Mouse (Mus musculus): ENCODE results near the gene Abtb1. TPM values are rescaled to one million over a fixed set of nuclear protein-coding genes. Genes with fewer than 3 reads are reported as not detected.

Abtb1 gene
- polyA plus RNA-seq, 1 experiment: 90.8 TPM

DNA sequence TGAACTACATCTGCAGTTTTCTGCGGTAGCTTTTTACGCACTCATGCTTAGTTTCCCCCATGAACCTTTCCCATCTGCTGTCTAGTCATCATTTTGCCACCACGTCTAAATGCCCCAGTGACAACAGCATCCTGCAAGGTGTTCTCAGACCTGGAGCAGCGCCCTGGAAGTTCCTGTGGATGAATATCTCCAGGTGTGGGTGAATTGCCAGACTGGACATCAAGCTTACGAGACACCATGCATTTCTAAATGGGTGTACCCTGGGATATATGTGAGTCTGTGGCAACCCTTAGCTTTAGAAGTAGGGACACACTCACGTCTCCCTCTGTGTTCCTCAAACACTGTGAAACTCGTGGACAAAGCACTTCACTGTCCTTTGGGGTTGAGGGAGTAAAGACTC, 41.6 kb downstream of the Abtb1 start:
- no peak for DNase-seq
- WGBS: 78% methylated on average over 7 of the region's 7 CpGs
- TF ChIP-seq CTCF (IDR thresholded peaks at IDR 0.05; ENCODE audit: insufficient read depth, low read length) (no peak), POLR2A (IDR thresholded peaks at IDR 0.05; ENCODE audit: borderline replicate concordance, extremely low read depth, low read depth, low read length) (no peak)
- Histone ChIP-seq H3K4me3 (replicated peaks; ENCODE audit: extremely low read depth, low read depth, low read length) (no peak overlapping the region), H3K4me1 (ENCODE audit: control insufficient read depth, insufficient read depth, low read length) (peaks cover 13% of the 10 kb centered on the region)

GRCm38 (mm10) chr6:88794561-88794971, 47.2 kb downstream of the Abtb1 start:
- Histone ChIP-seq H3K4me3 (replicated peaks; ENCODE audit: extremely low read depth, low read depth, low read length) (no peak overlapping the region), H3K4me1 (ENCODE audit: control insufficient read depth, insufficient read depth, low read length) (0 out of 2 replicates have a peak, but pooled peaks cover 3% of the 10 kb centered on the region)
- 40% methylated on average over 14 of the region's 14 CpGs for WGBS
- TF ChIP-seq POLR2A (IDR thresholded peaks at IDR 0.05; ENCODE audit: borderline replicate concordance, extremely low read depth, low read depth, low read length): no peak
- no peak for TF ChIP-seq CTCF (IDR thresholded peaks at IDR 0.05; ENCODE audit: insufficient read depth, low read length)
- DNase-seq: no peak

- DNase-seq: no peak
- 0 out of 2 replicates have a peak, but pooled peaks cover 3% of the 10 kb centered on the region for H3K4me1 ChIP-seq (ENCODE audit: control insufficient read depth, insufficient read depth, low read length)
- no peak overlapping the region for H3K4me3 ChIP-seq (replicated peaks; ENCODE audit: extremely low read depth, low read depth, low read length)
- TF ChIP-seq CTCF (IDR thresholded peaks at IDR 0.05; ENCODE audit: insufficient read depth, low read length): no peak
- no peak for TF ChIP-seq POLR2A (IDR thresholded peaks at IDR 0.05; ENCODE audit: borderline replicate concordance, extremely low read depth, low read depth, low read length)
- 88% methylated on average over 13 of the region's 13 CpGs for WGBS
Observed at GRCm38 (mm10) chr6:88793872-88794271, 47.9 kb downstream of the Abtb1 start.

DNA sequence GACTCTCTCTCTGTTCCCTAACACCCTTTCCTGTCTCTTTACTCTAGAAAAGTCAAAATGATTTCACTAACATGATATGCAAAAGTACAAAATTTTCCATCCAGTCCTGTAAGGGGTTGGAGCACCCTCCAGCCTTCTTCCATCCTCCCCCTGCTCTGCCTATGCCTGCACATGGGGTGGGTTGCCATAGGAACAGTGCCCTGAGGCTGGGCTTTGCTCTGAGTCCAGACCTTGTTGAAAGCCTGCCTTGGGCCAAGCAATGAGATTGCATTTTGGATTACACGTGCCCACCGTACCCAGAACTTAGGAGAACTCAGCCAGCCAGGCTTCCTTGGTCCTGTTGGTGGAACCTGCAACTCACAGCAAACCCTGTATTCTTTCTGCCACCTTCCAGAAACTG, 48.5 kb downstream of the Abtb1 start:
- WGBS: 58% methylated on average over 2 of the region's 2 CpGs
- Histone ChIP-seq H3K4me3 (replicated peaks; ENCODE audit: extremely low read depth, low read depth, low read length) (no peak overlapping the region), H3K4me1 (ENCODE audit: control insufficient read depth, insufficient read depth, low read length) (0 out of 2 replicates have a peak, but pooled peaks cover 3% of the 10 kb centered on the region)
- no peak for TF ChIP-seq CTCF (IDR thresholded peaks at IDR 0.05; ENCODE audit: insufficient read depth, low read length)
- no peak for TF ChIP-seq POLR2A (IDR thresholded peaks at IDR 0.05; ENCODE audit: borderline replicate concordance, extremely low read depth, low read depth, low read length)
- no peak for DNase-seq

- no peak for DNase-seq
- TF ChIP-seq CTCF (IDR thresholded peaks at IDR 0.05; ENCODE audit: insufficient read depth, low read length) (no peak), POLR2A (IDR thresholded peaks at IDR 0.05; ENCODE audit: borderline replicate concordance, extremely low read depth, low read depth, low read length) (no peak)
- Histone ChIP-seq H3K4me1 (ENCODE audit: control insufficient read depth, insufficient read depth, low read length) (peaks cover 8% of the 10 kb centered on the region), H3K4me3 (replicated peaks; ENCODE audit: extremely low read depth, low read depth, low read length) (no peak overlapping the region)
- WGBS: 46% methylated on average over 7 of the region's 7 CpGs
Observed at GRCm38 (mm10) chr6:88792147-88792691, 49.6 kb downstream of the Abtb1 start.

GRCm38 (mm10) chr6:88791299-88791698, 50.5 kb downstream of the Abtb1 start:
- peaks cover 17% of the 10 kb centered on the region for H3K4me1 ChIP-seq (ENCODE audit: control insufficient read depth, insufficient read depth, low read length)
- no peak overlapping the region for H3K4me3 ChIP-seq (replicated peaks; ENCODE audit: extremely low read depth, low read depth, low read length)
- TF ChIP-seq POLR2A (IDR thresholded peaks at IDR 0.05; ENCODE audit: borderline replicate concordance, extremely low read depth, low read depth, low read length) (no peak), CTCF (IDR thresholded peaks at IDR 0.05; ENCODE audit: insufficient read depth, low read length) (no peak)
- WGBS: 73% methylated on average over 9 of the region's 9 CpGs
- no peak for DNase-seq

- Histone ChIP-seq H3K4me1 (ENCODE audit: control insufficient read depth, insufficient read depth, low read length) (peaks cover 30% of the 10 kb centered on the region), H3K4me3 (replicated peaks; ENCODE audit: extremely low read depth, low read depth, low read length) (no peak overlapping the region)
- DNase-seq: no peak
- no peak for TF ChIP-seq CTCF (IDR thresholded peaks at IDR 0.05; ENCODE audit: insufficient read depth, low read length)
- no peak for TF ChIP-seq POLR2A (IDR thresholded peaks at IDR 0.05; ENCODE audit: borderline replicate concordance, extremely low read depth, low read depth, low read length)
- 89% methylated on average over 11 of the region's 11 CpGs for WGBS
Observed at GRCm38 (mm10) chr6:88788219-88788618, 53.6 kb downstream of the Abtb1 start.

DNA sequence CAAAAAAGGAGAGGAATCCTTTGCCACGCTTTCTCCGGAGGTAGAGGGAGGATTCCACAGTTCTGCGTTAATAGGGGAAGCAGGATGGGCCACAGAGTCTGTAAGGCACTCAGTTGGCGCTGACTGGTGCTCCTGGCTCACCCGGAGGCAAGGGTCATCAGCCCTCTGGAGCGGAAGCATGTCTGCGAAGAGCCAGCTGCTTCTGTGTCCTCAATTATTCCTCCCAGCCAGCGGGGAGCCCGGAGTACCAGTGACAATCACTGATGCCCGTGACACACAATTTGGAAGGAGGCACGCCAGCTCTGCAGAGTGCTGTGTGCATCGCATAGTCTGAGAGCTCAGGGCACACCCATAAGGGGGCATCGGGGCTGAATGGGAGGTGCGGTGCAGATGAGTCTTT, 54.3 kb downstream of the Abtb1 start:
- no peak overlapping the region for H3K4me3 ChIP-seq (replicated peaks; ENCODE audit: extremely low read depth, low read depth, low read length)

GRCm38 (mm10) chr6:88786732-88787445, 54.9 kb downstream of the Abtb1 start:
- TF ChIP-seq POLR2A (IDR thresholded peaks at IDR 0.05; ENCODE audit: borderline replicate concordance, extremely low read depth, low read depth, low read length) (no peak), CTCF (IDR thresholded peaks at IDR 0.05; ENCODE audit: insufficient read depth, low read length) (no peak)
- peaks cover 30% of the 10 kb centered on the region for H3K4me1 ChIP-seq (ENCODE audit: control insufficient read depth, insufficient read depth, low read length)
- DNase-seq: no peak
- H3K4me3 ChIP-seq (replicated peaks; ENCODE audit: extremely low read depth, low read depth, low read length): no peak overlapping the region
- 60% methylated on average over 15 of the region's 15 CpGs for WGBS

More for the DNA sequence above, 54.3 kb downstream of the Abtb1 start:
- 55% methylated on average over 14 of the region's 14 CpGs for WGBS
- DNase-seq: no peak
- no peak for TF ChIP-seq CTCF (IDR thresholded peaks at IDR 0.05; ENCODE audit: insufficient read depth, low read length)
- TF ChIP-seq POLR2A (IDR thresholded peaks at IDR 0.05; ENCODE audit: borderline replicate concordance, extremely low read depth, low read depth, low read length): no peak
- peaks cover 30% of the 10 kb centered on the region for H3K4me1 ChIP-seq (ENCODE audit: control insufficient read depth, insufficient read depth, low read length)

Other genes with a start within 250 kb of the Abtb1 start
- gene Kbtbd12, start 204.0 kb downstream of the Abtb1 start, polyA plus RNA-seq (2012; rRNA removed): 0.16 and 1.8 TPM in 2 replicates
- gene Mgll, start 117.6 kb downstream of the Abtb1 start, polyA plus RNA-seq (2012; rRNA removed): 110 and 128 TPM in 2 replicates
- gene Podxl2, start 33.1 kb upstream of the Abtb1 start, polyA plus RNA-seq (2012; rRNA removed): 35.8 and 51.4 TPM in 2 replicates
- gene Mcm2, start 56.8 kb upstream of the Abtb1 start, polyA plus RNA-seq (2012; rRNA removed): 11.1 and 12.6 TPM in 2 replicates
- 176 and 184 TPM in 2 replicates for gene Tpra1, start 60.3 kb upstream of the Abtb1 start, polyA plus RNA-seq (2012; rRNA removed)

Data from lung, adult 2 months (tissue).